ENCODE assay signal across 12 mouse cellular contexts in the genomic region with DNA sequence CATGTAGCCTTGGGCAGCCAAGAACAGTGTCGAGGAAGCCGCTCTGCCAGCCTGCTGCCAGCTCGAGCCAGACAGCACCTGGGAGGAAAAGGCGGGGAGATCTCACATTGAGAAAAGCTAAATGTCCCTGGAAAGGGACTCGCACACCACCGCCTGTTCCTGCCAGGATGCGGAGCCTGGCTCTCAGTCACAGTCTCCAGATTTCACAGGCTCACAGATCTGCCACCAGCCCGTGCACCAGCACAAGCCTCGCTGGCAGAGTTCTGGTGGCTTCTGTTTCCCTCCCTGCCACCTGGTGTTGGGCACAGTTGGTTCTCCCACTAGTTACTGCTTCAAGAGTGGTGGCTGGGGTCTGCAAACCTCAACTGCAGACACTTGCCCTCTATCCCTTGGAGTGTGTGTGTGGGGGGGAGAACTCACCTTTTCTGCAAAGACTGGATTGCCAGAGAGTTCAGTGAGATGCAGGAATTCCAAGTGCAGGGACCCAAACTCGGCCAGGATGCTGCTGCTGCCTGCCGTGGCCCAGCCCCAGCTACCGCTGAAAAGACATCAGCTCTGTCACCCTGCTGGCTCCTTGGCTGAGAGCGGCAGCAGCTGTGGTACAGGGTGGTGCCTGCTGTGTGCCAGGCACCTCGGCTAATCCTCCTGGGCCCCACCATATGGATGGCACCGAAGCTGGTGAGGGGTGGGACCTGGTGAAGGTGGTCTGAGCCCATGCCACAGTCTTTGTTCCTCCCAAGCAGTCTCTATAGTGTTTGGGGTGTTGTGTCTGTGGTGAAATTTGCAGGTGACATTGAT. TPM values are rescaled to one million over a fixed set of nuclear protein-coding genes. Genes with fewer than 3 reads are reported as not detected.
DNase-seq lines count a peak whose midpoint lies in the region; ATAC-seq and TF ChIP-seq lines count a peak whose summit lies in the region.
"Had no signal": no experiment of that assay in that cellular context is flagged by ENCODE, and none has a peak within 500 bp of the region (broad histone marks: within the 10 kb centered on the region; RNA-seq: fewer than 3 reads in every experiment).

No protein-coding gene starts in this region.

- no peak for TF ChIP-seq POLR2A in cortical plate, adult 2 months (IDR thresholded peaks at IDR 0.05; ENCODE audit: extremely low read depth, insufficient read depth, low read length)

- peaks cover 2% of the 10 kb centered on the region; the same call in 1 of the 2 replicates for H3K36me3 ChIP-seq in heart, embryonic 13.5 days
- H3K36me3 ChIP-seq in neural tube, embryonic 14.5 days (ENCODE audit: control insufficient read depth, insufficient read depth, low read length) = no peaks in the 10 kb centered on the region
- H3K36me3 ChIP-seq: embryonic facial prominence, embryonic 13.5 days; liver, embryonic 12.5 days had no signal

- H3K4me2 ChIP-seq in heart, embryonic 13.5 days = no peak overlapping the region
- H3K4me2 ChIP-seq in neural tube, embryonic 14.5 days (ENCODE audit: low read depth, low read length) = no peak overlapping the region
- H3K4me2 ChIP-seq: liver, embryonic 12.5 days had no signal

- H3K4me1 ChIP-seq in heart, embryonic 13.5 days = peaks cover 41% of the 10 kb centered on the region
- peaks cover 4% of the 10 kb centered on the region; the same call in 1 of the 2 replicates for H3K4me1 ChIP-seq in cortical plate, adult 2 months (ENCODE audit: control insufficient read depth, insufficient read depth, low read length)
- H3K4me1 ChIP-seq in neural tube, embryonic 14.5 days (ENCODE audit: control insufficient read depth, insufficient read depth, low read length) = peaks cover 9% of the 10 kb centered on the region

- peak overlapping the region; percentile 89; the same call in 1 of the 2 replicates for H3K27ac ChIP-seq in heart, embryonic 13.5 days (replicated peaks)
- peak overlapping the region; percentile 17; the same call in 1 of the 2 replicates for H3K27ac ChIP-seq in cortical plate, adult 2 months (ENCODE audit: insufficient read depth, low read length)
- peak overlapping the region; percentile 39; the same call in 1 of the 2 replicates for H3K27ac ChIP-seq in neural tube, embryonic 14.5 days (ENCODE audit: low read depth, low read length)
- H3K27ac ChIP-seq: embryonic facial prominence, embryonic 13.5 days; liver, embryonic 12.5 days had no signal

- no peak for DNase-seq in heart, postnatal 14 days
- DNase-seq in layer of hippocampus, adult 9-10 months (ENCODE audit: low spot score) = peak; percentile 63
- no peak for DNase-seq in liver
- no peak for DNase-seq in embryo, embryonic 9.5 days (ENCODE audit: extremely low spot score)
- DNase-seq in ovary, postnatal 10 days (ENCODE audit: low spot score) = no peak
- DNase-seq: B cell, adult 2 months; heart, postnatal 4 days had no signal

- WGBS in heart, embryonic 13.5 days = 78% methylated on average over 15 of the region's 15 CpGs
- WGBS in neural tube, embryonic 14.5 days = 57% methylated on average over 15 of the region's 15 CpGs

- no peak for ATAC-seq in heart, embryonic 13.5 days (ENCODE audit: extremely low read depth, insufficient number of reproducible peaks, low FRiP score, low TSS enrichment)
- 0 out of 2 replicates have a peak, but pooled peaks have one; percentile 60 for ATAC-seq in neural tube, embryonic 14.5 days (ENCODE audit: low read depth)
- ATAC-seq: liver, embryonic 12.5 days had no signal

- no peaks in the 10 kb centered on the region for H3K9me3 ChIP-seq in heart, embryonic 13.5 days
- H3K9me3 ChIP-seq in neural tube, embryonic 14.5 days (ENCODE audit: control insufficient read depth, low read length) = no peaks in the 10 kb centered on the region
- H3K9me3 ChIP-seq: embryonic facial prominence, embryonic 13.5 days; liver, embryonic 12.5 days had no signal

- intact Hi-C loops in heart, postnatal 14 days (cut with DNase I) = no loop called here

- no peaks in the 10 kb centered on the region for H3K27me3 ChIP-seq in heart, embryonic 13.5 days (replicated peaks)
- no peaks in the 10 kb centered on the region for H3K27me3 ChIP-seq in neural tube, embryonic 14.5 days (ENCODE audit: control insufficient read depth, insufficient read depth, low read length)
- H3K27me3 ChIP-seq: embryonic facial prominence, embryonic 13.5 days had no signal

- no peak for TF ChIP-seq CTCF in cortical plate, adult 2 months (IDR thresholded peaks at IDR 0.05; ENCODE audit: extremely low read depth, insufficient read depth, low read length)

- peak overlapping the region; percentile 74; the same call in 1 of the 2 replicates for H3K9ac ChIP-seq in heart, embryonic 13.5 days
- no peak overlapping the region for H3K9ac ChIP-seq in neural tube, embryonic 14.5 days (replicated peaks; ENCODE audit: low read depth, low read length)
- H3K9ac ChIP-seq: liver, embryonic 12.5 days had no signal

- H3K4me3 ChIP-seq in heart, embryonic 13.5 days = no peak overlapping the region
- no peak overlapping the region for H3K4me3 ChIP-seq in cortical plate, adult 2 months (ENCODE audit: insufficient read depth, low read length)
- no peak overlapping the region for H3K4me3 ChIP-seq in neural tube, embryonic 14.5 days (ENCODE audit: low read depth, low read length)
- H3K4me3 ChIP-seq: embryonic facial prominence, embryonic 13.5 days; liver, embryonic 12.5 days had no signal

RNA-seq across cellular contexts. Expression of gene Selenon, which starts 28.6 kb away (rescaled TPM):
- 7.5 and 8.0 TPM in 2 replicates for polyA plus RNA-seq in heart, embryonic 13.5 days (2015; fragmentation: Nextera tagmentation; extraction: Ambion mirVana)
- total RNA-seq in heart, postnatal 14 days (2021) = 10 to 100 TPM; 26.1 to 27.9 TPM
- 19.0 and 20.4 TPM in 2 replicates for polyA plus RNA-seq in cortical plate, adult 2 months (2012; rRNA removed)
- 11.2 and 12.1 TPM in 2 replicates for polyA plus RNA-seq in neural tube, embryonic 14.5 days (2014; fragmentation: Nextera tagmentation; extraction: Ambion mirVana)

RNA-seq across cellular contexts. Expression of gene Mtfr1l, which starts 45.4 kb away (rescaled TPM):
- polyA plus RNA-seq in heart, embryonic 13.5 days (2015; fragmentation: Nextera tagmentation; extraction: Ambion mirVana) = 142 and 144 TPM in 2 replicates
- 100 to 1,000 TPM; 162 to 167 TPM for total RNA-seq in heart, postnatal 14 days (2021)
- 111 and 118 TPM in 2 replicates for polyA plus RNA-seq in cortical plate, adult 2 months (2012; rRNA removed)
- 195 and 199 TPM in 2 replicates for polyA plus RNA-seq in neural tube, embryonic 14.5 days (2014; fragmentation: Nextera tagmentation; extraction: Ambion mirVana)

Comparison
In these comparisons a context has a peak if more than half of its experiments do, and no peak if none do; other contexts are left out.
1. H3K27ac ChIP-seq: peak in every context shown above with its lines; median percentile 89 in heart, embryonic 13.5 days; 39 in neural tube, embryonic 14.5 days; 17 in cortical plate, adult 2 months.